Mouse (Mus musculus): ENCODE results near the gene Gcfc2. TPM values are rescaled to one million over a fixed set of nuclear protein-coding genes. Genes with fewer than 3 reads are reported as not detected.

Gcfc2 gene
- polyA plus RNA-seq, 1 experiment from 2014 or later, result 21.6 TPM

DNA sequence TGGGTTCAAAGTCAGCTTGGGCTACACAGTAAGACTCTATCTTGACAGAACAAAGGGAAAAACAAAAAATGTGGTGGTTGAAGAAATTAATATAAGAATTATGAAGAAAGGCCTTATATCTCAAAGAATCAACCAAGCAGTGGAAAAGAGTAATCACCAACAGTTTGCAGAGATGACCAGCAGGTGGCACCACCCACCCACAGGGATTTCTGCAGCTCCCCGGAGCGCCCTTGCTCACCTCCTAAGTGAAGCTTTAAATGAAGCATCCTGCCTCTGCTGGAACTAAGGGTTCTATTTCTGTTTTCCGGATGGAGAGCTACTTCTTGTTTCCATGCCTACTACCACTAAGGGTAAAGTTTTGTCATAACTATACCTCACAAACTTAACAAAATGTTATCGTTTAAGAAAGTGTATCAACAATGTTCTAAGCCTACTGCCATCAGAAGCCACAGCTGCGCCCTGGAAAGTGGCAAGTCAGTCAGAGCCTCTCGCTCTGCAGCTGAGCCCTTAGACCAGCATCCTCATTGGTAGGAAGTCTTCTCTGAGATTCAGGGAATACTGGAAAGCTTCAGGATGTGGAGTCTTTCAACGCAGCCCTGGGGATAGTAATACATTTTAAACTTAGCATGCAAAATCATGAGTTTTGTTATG, 52.6 kb downstream of the Gcfc2 start:
- Histone ChIP-seq H3K36me3 (no peaks in the 10 kb centered on the region), H3K27ac (no peak overlapping the region), H3K4me2 (no peak overlapping the region), H3K9ac (replicated peaks) (no peak overlapping the region), H3K4me1 (replicated peaks) (no peaks in the 10 kb centered on the region), H3K4me3 (replicated peaks) (no peak overlapping the region), H3K9me3 (no peaks in the 10 kb centered on the region), H3K27me3 (no peaks in the 10 kb centered on the region; the same call in 1 of the 2 replicates)
- no peak for ATAC-seq (ENCODE audit: insufficient number of reproducible peaks, insufficient read depth, low FRiP score, low TSS enrichment, low read depth)
- 35% methylated on average over 7 of the region's 7 CpGs for WGBS

DNA sequence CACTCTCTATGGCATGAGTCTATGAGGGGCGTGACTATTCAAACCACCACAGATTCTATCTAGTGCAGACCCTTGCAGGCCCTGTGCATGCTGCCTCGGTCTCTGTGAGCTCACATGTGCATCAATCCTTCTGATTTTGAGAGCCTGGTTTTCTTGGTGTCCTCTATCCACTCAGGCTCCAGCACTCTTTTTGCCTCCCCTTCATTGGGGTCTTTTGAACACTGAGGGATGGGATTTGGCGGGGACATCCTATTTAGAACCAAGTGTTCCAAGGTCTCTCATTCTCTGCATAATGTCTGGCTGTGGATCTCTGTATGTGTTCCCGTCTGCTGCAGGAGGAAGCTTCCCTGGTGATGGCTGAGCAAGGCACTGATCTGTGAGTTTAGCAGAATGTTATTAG, 55.8 kb downstream of the Gcfc2 start:
- no peak overlapping the region for H3K4me2 ChIP-seq
- no peak for ATAC-seq (ENCODE audit: insufficient number of reproducible peaks, insufficient read depth, low FRiP score, low TSS enrichment, low read depth)
- no peaks in the 10 kb centered on the region; the same call in 1 of the 2 replicates for H3K27me3 ChIP-seq
- no peak overlapping the region for H3K9ac ChIP-seq (replicated peaks)
- H3K4me3 ChIP-seq (replicated peaks), result no peak overlapping the region
- H3K36me3 ChIP-seq, result no peaks in the 10 kb centered on the region
- H3K4me1 ChIP-seq (replicated peaks), result no peaks in the 10 kb centered on the region
- H3K27ac ChIP-seq, result no peak overlapping the region
- WGBS, result 88% methylated on average over 4 of the region's 4 CpGs
- H3K9me3 ChIP-seq, result no peaks in the 10 kb centered on the region

DNA sequence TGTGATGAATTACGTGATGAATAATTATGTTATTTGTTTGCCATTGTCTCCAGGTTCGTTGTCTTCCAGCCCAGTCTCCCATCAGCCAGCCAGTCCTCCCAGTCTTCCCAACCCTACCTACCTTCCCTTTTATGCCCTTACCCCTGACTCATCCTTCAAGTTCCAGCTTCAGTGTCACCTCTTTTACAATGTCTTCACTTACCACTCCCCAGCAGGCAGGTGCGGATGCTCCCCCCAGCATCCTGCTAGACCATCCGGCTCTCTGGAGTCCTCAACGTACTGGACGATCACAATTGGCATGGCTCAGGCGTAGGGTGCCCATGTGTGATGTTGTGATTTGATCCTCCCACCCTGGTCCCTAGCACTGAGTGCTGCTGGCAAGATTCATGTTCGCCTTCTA, 62.7 kb downstream of the Gcfc2 start:
- Histone ChIP-seq H3K27me3 (no peaks in the 10 kb centered on the region; the same call in 1 of the 2 replicates), H3K9me3 (no peaks in the 10 kb centered on the region), H3K9ac (replicated peaks) (no peak overlapping the region), H3K27ac (no peak overlapping the region), H3K4me3 (replicated peaks) (no peak overlapping the region), H3K4me1 (replicated peaks) (peaks cover 35% of the 10 kb centered on the region), H3K4me2 (no peak overlapping the region), H3K36me3 (no peaks in the 10 kb centered on the region)
- ATAC-seq (ENCODE audit: insufficient number of reproducible peaks, insufficient read depth, low FRiP score, low TSS enrichment, low read depth), result no peak
- 90% methylated on average over 8 of the region's 8 CpGs for WGBS

GRCm38 (mm10) chr6:81986599-81986998, 63.1 kb downstream of the Gcfc2 start:
- H3K27ac ChIP-seq, result no peak overlapping the region
- H3K36me3 ChIP-seq, result no peaks in the 10 kb centered on the region
- H3K4me3 ChIP-seq (replicated peaks), result no peak overlapping the region
- H3K4me1 ChIP-seq (replicated peaks), result peaks cover 40% of the 10 kb centered on the region
- H3K9me3 ChIP-seq, result no peaks in the 10 kb centered on the region
- ATAC-seq (ENCODE audit: insufficient number of reproducible peaks, insufficient read depth, low FRiP score, low TSS enrichment, low read depth), result no peak
- H3K27me3 ChIP-seq, result no peaks in the 10 kb centered on the region; the same call in 1 of the 2 replicates
- H3K4me2 ChIP-seq, result no peak overlapping the region
- WGBS, result 44% methylated on average over 5 of the region's 5 CpGs
- no peak overlapping the region for H3K9ac ChIP-seq (replicated peaks)

DNA sequence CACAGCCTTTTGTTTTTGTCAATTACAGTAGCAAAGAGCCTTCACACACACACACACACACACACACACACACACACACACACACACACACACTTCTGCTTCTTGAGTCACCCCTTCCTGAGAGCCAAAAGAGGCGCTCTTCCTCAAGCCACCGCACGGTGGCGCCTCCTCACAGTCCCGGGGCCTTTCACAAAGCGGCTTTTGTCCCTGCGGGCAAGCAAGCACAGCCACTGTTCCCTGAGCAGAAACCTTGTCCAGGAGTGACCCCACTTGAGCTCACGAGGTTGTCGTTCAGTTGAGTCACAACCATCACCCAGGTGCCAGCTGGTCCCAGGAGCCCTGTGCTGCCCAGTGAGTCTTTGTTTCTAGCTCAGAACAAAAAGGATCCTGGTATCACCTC, 63.5 kb downstream of the Gcfc2 start:
- Histone ChIP-seq H3K9ac (replicated peaks) (no peak overlapping the region), H3K4me2 (no peak overlapping the region), H3K4me3 (replicated peaks) (no peak overlapping the region), H3K27me3 (no peaks in the 10 kb centered on the region; the same call in 1 of the 2 replicates), H3K27ac (peak overlapping the region; percentile 73), H3K4me1 (replicated peaks) (peaks cover 40% of the 10 kb centered on the region), H3K9me3 (no peaks in the 10 kb centered on the region), H3K36me3 (no peaks in the 10 kb centered on the region)
- peak; percentile 50; the same call in 1 of the 2 replicates for ATAC-seq (ENCODE audit: insufficient number of reproducible peaks, insufficient read depth, low FRiP score, low TSS enrichment, low read depth)
- 1% methylated on average over 9 of the region's 9 CpGs for WGBS

- Histone ChIP-seq H3K9ac (replicated peaks) (no peak overlapping the region), H3K27ac (peak overlapping the region; percentile 73), H3K4me1 (replicated peaks) (peaks cover 40% of the 10 kb centered on the region), H3K27me3 (no peaks in the 10 kb centered on the region; the same call in 1 of the 2 replicates), H3K4me2 (no peak overlapping the region), H3K36me3 (no peaks in the 10 kb centered on the region), H3K9me3 (no peaks in the 10 kb centered on the region), H3K4me3 (replicated peaks) (no peak overlapping the region)
- no peak for ATAC-seq (ENCODE audit: insufficient number of reproducible peaks, insufficient read depth, low FRiP score, low TSS enrichment, low read depth)
- WGBS, result 45% methylated on average over 3 of the region's 3 CpGs
Measured at GRCm38 (mm10) chr6:81987580-81987979, 64.1 kb downstream of the Gcfc2 start.

DNA sequence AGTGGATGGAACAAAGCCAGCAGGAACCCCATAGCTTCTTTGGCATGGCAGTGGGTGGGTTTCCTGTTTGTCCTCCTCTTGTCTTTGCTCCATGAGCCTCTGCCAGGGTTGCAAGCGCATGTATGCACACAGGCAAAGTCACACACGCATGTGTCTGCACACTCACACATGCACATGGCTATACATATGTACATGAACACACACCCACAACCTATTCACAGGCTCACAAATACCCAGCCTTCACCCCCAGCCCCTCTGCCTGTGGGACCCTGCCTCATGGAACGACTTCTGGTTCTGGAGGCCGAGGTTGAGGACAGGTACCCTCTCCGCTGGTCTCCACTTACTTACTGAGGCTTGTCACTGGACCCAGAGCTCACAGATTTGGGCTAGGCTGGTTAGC, 64.9 kb downstream of the Gcfc2 start:
- Histone ChIP-seq H3K27ac (peak overlapping the region; percentile 73; the same call in 1 of the 2 replicates), H3K4me1 (replicated peaks) (peaks cover 40% of the 10 kb centered on the region), H3K4me2 (no peak overlapping the region), H3K9ac (replicated peaks) (no peak overlapping the region), H3K4me3 (replicated peaks) (no peak overlapping the region), H3K27me3 (no peaks in the 10 kb centered on the region; the same call in 1 of the 2 replicates), H3K9me3 (no peaks in the 10 kb centered on the region), H3K36me3 (no peaks in the 10 kb centered on the region)
- WGBS, result 93% methylated on average over 5 of the region's 5 CpGs
- no peak for ATAC-seq (ENCODE audit: insufficient number of reproducible peaks, insufficient read depth, low FRiP score, low TSS enrichment, low read depth)

DNA sequence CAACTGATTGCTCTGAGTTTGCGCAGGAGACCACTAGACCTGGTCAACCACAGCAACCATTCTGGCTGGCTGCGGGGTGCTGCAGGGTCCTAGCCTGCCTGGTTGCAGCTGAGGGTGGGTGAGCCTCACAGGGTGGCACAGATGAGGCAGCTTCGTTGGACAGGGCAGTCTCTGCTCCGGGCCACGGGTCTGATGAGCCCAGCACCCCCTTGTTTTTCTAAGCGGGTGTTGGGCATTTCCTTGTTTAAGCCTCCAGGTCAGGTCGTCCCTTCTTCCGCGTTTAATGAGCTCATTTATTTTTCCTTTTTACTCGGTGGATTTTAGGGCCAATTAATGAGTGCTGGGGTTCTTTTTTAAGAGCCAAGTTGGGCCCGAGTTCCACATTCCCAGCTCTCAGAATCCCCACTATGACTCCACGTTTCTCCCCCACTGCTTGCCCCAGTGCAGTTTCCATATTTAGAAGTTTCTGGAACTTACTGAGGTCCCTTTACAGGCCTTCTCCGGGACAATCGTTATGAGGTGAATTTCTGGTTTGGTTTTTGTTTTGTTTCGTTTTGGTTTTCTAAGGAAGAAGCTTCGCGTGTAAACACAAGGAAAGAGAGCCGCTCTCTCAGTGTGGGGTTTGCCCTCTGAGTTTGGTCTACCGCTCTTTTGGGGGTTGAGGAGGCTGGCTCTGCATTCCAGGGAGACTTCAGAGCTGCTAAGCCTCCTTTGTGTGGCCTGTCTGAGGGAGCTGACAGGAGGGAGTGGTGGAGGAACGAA, 66.8 kb downstream of the Gcfc2 start:
- ATAC-seq (ENCODE audit: insufficient number of reproducible peaks, insufficient read depth, low FRiP score, low TSS enrichment, low read depth), result peak; percentile 38; the same call in 1 of the 2 replicates
- H3K9ac ChIP-seq (replicated peaks), result no peak overlapping the region
- H3K27ac ChIP-seq, result peak overlapping the region; percentile 95
- no peaks in the 10 kb centered on the region for H3K9me3 ChIP-seq
- WGBS, result 26% methylated on average over 20 of the region's 20 CpGs
- no peaks in the 10 kb centered on the region; the same call in 1 of the 2 replicates for H3K27me3 ChIP-seq
- peaks cover 40% of the 10 kb centered on the region for H3K4me1 ChIP-seq (replicated peaks)
- H3K36me3 ChIP-seq, result no peaks in the 10 kb centered on the region
- H3K4me3 ChIP-seq (replicated peaks), result 0 out of 2 replicates have a peak overlapping the region, but pooled peaks have one; percentile 9
- peak overlapping the region; percentile 25 for H3K4me2 ChIP-seq

MicroRNAs encoded within 50 kb of the gene (microRNA counts, 519-probe panel; counts per million panel counts)
- microRNA mmu-miR-468, result not detected

Small RNAs within 50 kb of the gene (microRNA-seq; reads per million reads assigned to microRNA genes)
- gene Mir468 (not detected), gene Mir7232 (not detected)

Other genes starting within 250 kb of the Gcfc2 start
- gene Mrpl19, start 42.3 kb downstream of the Gcfc2 start, polyA plus RNA-seq (2016; fragmentation: Nextera tagmentation; extraction: Ambion mirVana), result 54.8 and 59.7 TPM in 2 replicates
- gene Eva1a, start 117.4 kb downstream of the Gcfc2 start, polyA plus RNA-seq (2016; fragmentation: Nextera tagmentation; extraction: Ambion mirVana), result 30.6 and 32.4 TPM in 2 replicates

All from limb, embryonic 12.5 days (tissue).